Mouse (Mus musculus) kidney, adult 2 months (tissue): ENCODE measurements around the gene Gmip. TPM values are rescaled to one million over a fixed set of nuclear protein-coding genes. Genes with fewer than 3 reads are reported as not detected.
A peak's percentile ranks its signal among the peaks of the same experiment; 100 is the strongest.

Experiments
- DNase-seq: peaks from one replicate; pipeline ENCODE4 v3.0.0; 2021
- H3K27ac ChIP-seq: fragments of 200-500 bp; 2 replicates; pipeline ENCODE4 v1.5.1; 2012; ENCODE audit warnings: low read depth, low read length, control low read depth, inconsistent platforms; ENCODE audit not compliant: insufficient read depth
- H3K27me3 ChIP-seq: fragments of 200-500 bp; replicated peaks from 2 replicates; pipeline ENCODE4 v1.6.1; 2012; ENCODE audit warnings: mild to moderate bottlenecking, moderate library complexity, low read length, inconsistent platforms; ENCODE audit not compliant: control insufficient read depth, insufficient read depth
- H3K36me3 ChIP-seq: fragments of 200-500 bp; 2 replicates; pipeline ENCODE4 v1.6.1; 2012; ENCODE audit warnings: mild to moderate bottlenecking, moderate library complexity, low read length, inconsistent platforms; ENCODE audit not compliant: control insufficient read depth, insufficient read depth
- H3K4me1 ChIP-seq: fragments of 200-500 bp; 2 replicates; pipeline ENCODE4 v1.6.1; 2011; ENCODE audit warnings: low read length; ENCODE audit not compliant: control insufficient read depth, insufficient read depth
- H3K4me3 ChIP-seq: fragments of 200-500 bp; 2 replicates; pipeline ENCODE4 v1.5.1; 2011; ENCODE audit warnings: mild to moderate bottlenecking, low read depth, low read length, control low read depth; ENCODE audit not compliant: insufficient read depth
- CTCF ChIP-seq: fragments of 200-500 bp; conservative IDR thresholded peaks from 2 replicates; pipeline ENCODE4 v1.5.1; 2011; ENCODE audit warnings: low read depth, mild to moderate bottlenecking, control low read depth, low read length, moderate library complexity, mixed read lengths; ENCODE audit not compliant: insufficient read depth, insufficient read length
- POLR2A ChIP-seq: fragments of 200-500 bp; IDR thresholded peaks from one replicate; pipeline ENCODE4 v1.6.1; 2011; ENCODE audit warnings: low read depth, low read length, control low read depth
- WGBS: fragments of 180-500 bp; shearing (Covaris S2); methylation state at CpG from one replicate; pipeline ENCODE4 v1.1.7; 2018; 5-methylcytosine and 5-hydroxymethylcytosine counted together
- polyA plus RNA-seq: library from polyadenylated mRNA; depleted of rRNA; stranded (reverse); fragments of >200 nt; gene quantifications from 2 replicates; pipeline ENCODE4 v1.2.3, GENCODE M21; 2012

Gene Gmip
- polyA plus RNA-seq, 1 experiment: 15.8 TPM

GRCm38 (mm10) chr8:69820466-69820865, 12.0 kb downstream of the Gmip start:
- TF ChIP-seq CTCF: no peak
- TF ChIP-seq POLR2A: no peak
- Histone ChIP-seq H3K27ac (peak overlapping the region; percentile 30; the same call in 1 of the 2 replicates), H3K27me3 (no peaks in the 10 kb centered on the region), H3K4me1 (peaks cover 6% of the 10 kb centered on the region; the same call in 1 of the 2 replicates), H3K4me3 (no peak overlapping the region), H3K36me3 (no peaks in the 10 kb centered on the region)
- DNase-seq: peak; percentile 91
- WGBS: 58% methylated on average over 9 of the region's 9 CpGs

GRCm38 (mm10) chr8:69821971-69822385, 13.5 kb downstream of the Gmip start:
- H3K27ac ChIP-seq: peak overlapping the region; percentile 13; the same call in 1 of the 2 replicates

GRCm38 (mm10) chr8:69822386-69823191, 14.1 kb downstream of the Gmip start, which contains the start of gene Lpar2:
TSS of gene Lpar2 (plus strand) at chr8:69822429.
- TF ChIP-seq CTCF: no peak
- peak; percentile 3 for TF ChIP-seq POLR2A
- WGBS: 4% methylated on average over 33 of the region's 35 CpGs
- DNase-seq: peak; percentile 82
- peak within 1 kb of the TSS; percentile 29 for H3K27ac ChIP-seq
- H3K4me3 ChIP-seq: peak within 1 kb of the TSS; percentile 76
- no peaks in the 10 kb centered on the region for H3K36me3 ChIP-seq
- no peaks in the 10 kb centered on the region for H3K27me3 ChIP-seq
- peaks cover 9% of the 10 kb centered on the region; the same call in 1 of the 2 replicates for H3K4me1 ChIP-seq

More at GRCm38 (mm10) chr8:69821971-69822385, 13.5 kb downstream of the Gmip start:
- Histone ChIP-seq H3K4me1 (peaks cover 9% of the 10 kb centered on the region; the same call in 1 of the 2 replicates), H3K4me3 (peak overlapping the region; percentile 44; the same call in 1 of the 2 replicates), H3K36me3 (no peaks in the 10 kb centered on the region), H3K27me3 (no peaks in the 10 kb centered on the region)
- WGBS: 2% methylated on average over 16 of the region's 22 CpGs
- DNase-seq: peak; percentile 49
- TF ChIP-seq CTCF (no peak), POLR2A (no peak)

GRCm38 (mm10) chr8:69826371-69826770, 17.9 kb downstream of the Gmip start:
- Histone ChIP-seq H3K27ac (no peak overlapping the region), H3K4me1 (peaks cover 9% of the 10 kb centered on the region; the same call in 1 of the 2 replicates), H3K27me3 (no peaks in the 10 kb centered on the region), H3K4me3 (no peak overlapping the region), H3K36me3 (no peaks in the 10 kb centered on the region)
- peak; percentile 75 for DNase-seq
- WGBS: 68% methylated on average over 12 of the region's 12 CpGs
- TF ChIP-seq CTCF (no peak), POLR2A (no peak)

- H3K4me3 ChIP-seq: peak within 1 kb of the TSS; percentile 47
- H3K27ac ChIP-seq: no peak within 1 kb of the TSS
- WGBS: under 1% methylated on average over 38 of the region's 38 CpGs
- H3K36me3 ChIP-seq: no peaks in the 10 kb centered on the region
- peaks cover 8% of the 10 kb centered on the region; the same call in 1 of the 2 replicates for H3K4me1 ChIP-seq
- TF ChIP-seq POLR2A (no peak), CTCF (no peak)
- DNase-seq: peak; percentile 85
- H3K27me3 ChIP-seq: no peaks in the 10 kb centered on the region
These were observed 23.9 kb downstream of the Gmip start, which contains the start of gene Pbx4 for GRCm38 (mm10) chr8:69832298-69832853. TSS of gene Pbx4 (plus strand) at chr8:69832491.

- DNase-seq: peak; percentile 70
- Histone ChIP-seq H3K36me3 (no peaks in the 10 kb centered on the region), H3K4me3 (no peak overlapping the region), H3K4me1 (peaks cover 5% of the 10 kb centered on the region; the same call in 1 of the 2 replicates), H3K27ac (no peak overlapping the region), H3K27me3 (no peaks in the 10 kb centered on the region)
- 55% methylated on average over 8 of the region's 8 CpGs for WGBS
- TF ChIP-seq POLR2A (no peak), CTCF (no peak)
These were observed 28.7 kb downstream of the Gmip start for GRCm38 (mm10) chr8:69837057-69837682.
